Mouse (Mus musculus) stomach, embryonic 14.5 days (tissue): ENCODE results near the gene Kifc5b. TPM values are rescaled to one million over a fixed set of nuclear protein-coding genes. Genes with fewer than 3 reads are reported as not detected.

ENCODE experiments used
- ATAC-seq: fragments of 200-750 bp; cut with Nextera tagmentation; 2 replicates; pipeline ENCODE4 v1.8.0; 2017; ENCODE audit warnings: low read depth, moderate TSS enrichment; ENCODE audit not compliant: insufficient number of reproducible peaks, insufficient read depth, low FRiP score
- H3K27ac ChIP-seq: fragments of 300-500 bp; sonication (generic); 2 replicates; pipeline ENCODE4 v1.5.1; 2014; ENCODE audit warnings: mild to moderate bottlenecking, low read length, moderate library complexity, mixed read lengths
- H3K27me3 ChIP-seq: fragments of 300-500 bp; sonication (generic); 2 replicates; pipeline ENCODE4 v1.6.1; 2014; ENCODE audit warnings: low read length, control low read depth, mixed read lengths; ENCODE audit not compliant: control insufficient read depth, insufficient read depth
- H3K36me3 ChIP-seq: fragments of 300-500 bp; sonication (generic); 2 replicates; pipeline ENCODE4 v1.6.1; 2014; ENCODE audit warnings: mild to moderate bottlenecking, control low read depth, low read length, moderate library complexity, mixed read lengths; ENCODE audit not compliant: control insufficient read depth, insufficient read depth
- H3K4me1 ChIP-seq: fragments of 300-500 bp; sonication (generic); 2 replicates; pipeline ENCODE4 v1.6.1; 2014; ENCODE audit warnings: low read length, control low read depth, mixed read lengths; ENCODE audit not compliant: control insufficient read depth, insufficient read depth
- H3K4me2 ChIP-seq: fragments of 300-500 bp; sonication (generic); replicated peaks from 2 replicates; pipeline ENCODE4 v1.6.1; 2014; ENCODE audit warnings: low read depth, low read length, control low read depth
- H3K4me3 ChIP-seq: fragments of 300-500 bp; sonication (generic); 2 replicates; pipeline ENCODE4 v1.5.1; 2014; ENCODE audit warnings: low read depth, low read length, control low read depth
- H3K9ac ChIP-seq: fragments of 300-500 bp; sonication (generic); replicated peaks from 2 replicates; pipeline ENCODE4 v1.6.1; 2014; ENCODE audit warnings: low read depth, mild to moderate bottlenecking, control low read depth, low read length, moderate library complexity, mixed read lengths
- H3K9me3 ChIP-seq: fragments of 300-500 bp; sonication (generic); 2 replicates; pipeline ENCODE4 v1.6.1; 2016; ENCODE audit warnings: low read depth, low read length, control low read depth; ENCODE audit not compliant: control insufficient read depth
- WGBS: fragments of 180-500 bp; shearing (Covaris S2); extraction: QIAGEN DNeasy Blood & Tissue Kit; methylation state at CpG from one replicate; pipeline ENCODE4 v1.1.7; 2014; 5-methylcytosine and 5-hydroxymethylcytosine counted together
- polyA plus RNA-seq: library from polyadenylated mRNA; unstranded; fragments of >200 nt; fragmentation: Nextera tagmentation; extraction: Ambion mirVana; gene quantifications from 2 replicates; pipeline ENCODE4 v1.2.1, GENCODE M21; 2014

Gene Kifc5b
- polyA plus RNA-seq, 1 experiment from 2014 or later, result 8.2 TPM

DNA sequence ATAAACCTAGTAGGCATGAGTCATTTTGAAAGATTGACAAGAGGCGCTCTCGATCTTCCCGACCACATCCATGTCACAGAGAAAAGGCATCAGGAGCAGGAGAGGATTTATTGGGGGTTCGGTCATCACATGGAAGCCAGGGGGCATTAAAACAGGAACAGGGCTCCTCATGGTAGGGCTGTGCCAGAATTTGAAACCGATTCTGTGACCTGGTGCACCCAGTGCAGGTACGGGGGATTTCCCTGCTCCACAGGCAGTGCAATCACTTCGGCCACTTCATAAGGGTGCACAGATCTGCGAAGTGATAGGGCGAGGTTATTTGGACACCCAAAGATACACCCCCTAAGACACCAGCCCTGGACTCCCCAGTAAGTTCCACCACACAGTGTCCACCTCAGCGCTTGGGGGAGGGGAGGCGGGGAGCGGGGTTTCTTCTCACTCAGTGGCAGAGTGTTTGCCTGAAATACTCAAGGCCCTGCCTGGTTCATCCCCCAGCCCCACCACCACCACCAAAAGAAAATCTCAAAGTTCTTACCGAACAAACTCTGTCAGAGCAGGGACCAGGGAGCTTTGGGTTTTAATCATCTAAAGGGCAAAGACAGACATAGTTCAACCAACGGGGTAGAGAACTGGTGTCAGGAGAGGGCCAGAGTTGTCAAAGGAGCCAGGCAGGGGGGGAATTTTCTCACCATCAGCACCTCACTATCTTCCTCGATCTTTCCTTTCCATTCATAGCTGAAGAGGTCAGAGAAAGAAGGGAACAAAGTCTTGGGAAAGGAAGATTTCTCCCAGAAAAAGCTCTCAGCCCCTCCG, 21.2 kb downstream of the Kifc5b start:
- no peaks in the 10 kb centered on the region for H3K27me3 ChIP-seq
- peaks cover 17% of the 10 kb centered on the region for H3K36me3 ChIP-seq
- H3K4me1 ChIP-seq, result peaks cover 35% of the 10 kb centered on the region
- WGBS, result 47% methylated on average over 16 of the region's 16 CpGs
- no peak for ATAC-seq
- H3K9me3 ChIP-seq, result no peaks in the 10 kb centered on the region
- peak overlapping the region; percentile 63 for H3K9ac ChIP-seq
- peak overlapping the region; percentile 66 for H3K4me3 ChIP-seq
- peak overlapping the region; percentile 98 for H3K4me2 ChIP-seq
- peak overlapping the region; percentile 84 for H3K27ac ChIP-seq

DNA sequence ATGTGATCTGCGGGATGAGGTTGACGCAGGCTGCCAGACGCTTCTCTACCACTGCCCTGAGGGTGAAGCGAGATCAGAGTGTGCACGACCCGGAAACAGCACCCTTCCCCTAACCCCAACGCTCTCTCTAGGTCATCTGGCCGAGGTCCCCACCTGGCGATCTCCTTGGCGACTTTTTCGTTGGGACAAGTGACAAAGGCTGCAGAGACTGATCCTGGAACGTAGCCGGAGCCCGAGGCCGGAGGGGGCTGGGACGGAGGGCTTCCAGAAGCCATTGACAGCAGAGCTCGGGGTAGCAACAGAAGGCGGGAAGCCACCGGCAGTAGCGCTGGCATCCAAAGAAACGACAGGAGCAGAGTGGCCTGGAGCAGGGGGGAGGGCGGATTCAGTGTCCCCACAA, 21.8 kb downstream of the Kifc5b start:
- Histone ChIP-seq H3K4me2 (peak overlapping the region; percentile 98), H3K27ac (peak overlapping the region; percentile 84), H3K27me3 (no peaks in the 10 kb centered on the region), H3K9me3 (no peaks in the 10 kb centered on the region), H3K4me1 (peaks cover 31% of the 10 kb centered on the region), H3K4me3 (peak overlapping the region; percentile 66), H3K9ac (peak overlapping the region; percentile 63), H3K36me3 (peaks cover 17% of the 10 kb centered on the region)
- under 1% methylated on average over 22 of the region's 22 CpGs for WGBS
- no peak for ATAC-seq

DNA sequence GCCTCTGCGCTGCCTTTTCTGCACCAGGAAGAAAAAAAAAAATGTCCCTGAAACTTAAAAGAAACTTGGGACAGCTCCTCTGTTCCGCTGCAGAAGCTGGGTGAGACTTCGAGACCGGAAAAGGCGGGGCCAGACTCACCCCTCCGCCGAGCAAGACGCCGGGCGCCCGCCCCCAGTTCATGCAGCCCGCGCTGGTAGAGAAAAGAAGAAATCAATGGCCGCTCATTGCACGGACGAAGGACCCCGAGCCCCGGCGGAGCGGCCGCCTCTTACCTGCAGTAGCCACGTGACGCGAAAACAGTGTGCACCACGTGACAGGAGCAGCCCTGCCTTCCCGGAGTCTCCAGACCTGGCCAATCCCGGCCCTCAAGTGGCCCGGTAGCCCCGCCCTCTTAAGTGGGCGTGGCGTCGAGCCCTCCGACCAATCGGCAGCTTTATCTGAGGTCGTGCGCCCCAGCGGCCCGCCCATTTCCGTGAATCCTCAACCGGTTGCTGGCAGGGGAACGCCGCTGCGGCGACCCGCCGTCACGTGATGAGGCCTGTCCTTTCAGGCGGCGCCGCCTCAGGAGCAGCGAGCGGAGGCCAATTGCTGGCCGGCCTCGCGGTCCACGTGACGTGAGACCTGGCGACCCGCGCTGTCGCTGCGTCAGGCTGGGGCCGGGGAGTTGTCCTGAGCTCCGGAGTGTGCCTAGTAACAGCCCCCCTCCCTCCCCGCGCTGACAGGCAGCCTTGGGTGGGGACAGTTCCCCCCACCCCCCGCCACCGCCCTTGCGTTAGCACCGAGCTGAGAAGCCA, 22.5 kb downstream of the Kifc5b start, which contains the start of gene Cuta:
Cuta (minus strand) TSS at position 392 of the 795 bp plus-strand sequence.
- peaks cover 15% of the 10 kb centered on the region for H3K36me3 ChIP-seq
- peak; percentile 94 for ATAC-seq
- H3K27me3 ChIP-seq, result no peaks in the 10 kb centered on the region
- peak within 1 kb of the TSS; percentile 96 for H3K27ac ChIP-seq
- peak within 1 kb of the TSS; percentile 66 for H3K4me3 ChIP-seq
- under 1% methylated on average over 70 of the region's 70 CpGs for WGBS
- H3K4me2 ChIP-seq, result peak within 1 kb of the TSS; percentile 98
- peaks cover 26% of the 10 kb centered on the region for H3K4me1 ChIP-seq
- H3K9me3 ChIP-seq, result no peaks in the 10 kb centered on the region
- peak within 1 kb of the TSS; percentile 63 for H3K9ac ChIP-seq

DNA sequence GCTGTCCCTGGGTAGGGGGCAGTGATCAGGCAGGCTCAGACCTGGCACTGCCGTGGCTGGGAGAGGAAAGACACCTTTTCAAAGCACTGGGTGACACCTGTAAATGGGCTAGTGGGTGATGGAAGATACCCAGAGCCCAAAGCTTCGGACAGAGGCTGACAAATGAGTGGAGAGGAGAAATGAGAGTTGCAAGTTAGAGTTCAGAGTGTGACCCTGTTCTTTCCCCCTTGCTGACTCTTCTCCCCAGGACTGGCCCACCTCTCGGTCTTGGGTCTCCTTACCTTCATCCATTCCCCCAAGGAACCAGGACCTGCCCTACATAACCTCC, 23.0 kb downstream of the Kifc5b start:
- H3K27ac ChIP-seq, result peak overlapping the region; percentile 96
- H3K4me3 ChIP-seq, result peak overlapping the region; percentile 66
- peak overlapping the region; percentile 74 for H3K4me2 ChIP-seq
- peak overlapping the region; percentile 32; the same call in 1 of the 2 replicates for H3K9ac ChIP-seq
- H3K4me1 ChIP-seq, result peaks cover 26% of the 10 kb centered on the region
- H3K9me3 ChIP-seq, result no peaks in the 10 kb centered on the region
- no peak for ATAC-seq
- no peaks in the 10 kb centered on the region for H3K27me3 ChIP-seq
- H3K36me3 ChIP-seq, result peaks cover 14% of the 10 kb centered on the region
- 2% methylated on average over 3 of the region's 3 CpGs for WGBS

DNA sequence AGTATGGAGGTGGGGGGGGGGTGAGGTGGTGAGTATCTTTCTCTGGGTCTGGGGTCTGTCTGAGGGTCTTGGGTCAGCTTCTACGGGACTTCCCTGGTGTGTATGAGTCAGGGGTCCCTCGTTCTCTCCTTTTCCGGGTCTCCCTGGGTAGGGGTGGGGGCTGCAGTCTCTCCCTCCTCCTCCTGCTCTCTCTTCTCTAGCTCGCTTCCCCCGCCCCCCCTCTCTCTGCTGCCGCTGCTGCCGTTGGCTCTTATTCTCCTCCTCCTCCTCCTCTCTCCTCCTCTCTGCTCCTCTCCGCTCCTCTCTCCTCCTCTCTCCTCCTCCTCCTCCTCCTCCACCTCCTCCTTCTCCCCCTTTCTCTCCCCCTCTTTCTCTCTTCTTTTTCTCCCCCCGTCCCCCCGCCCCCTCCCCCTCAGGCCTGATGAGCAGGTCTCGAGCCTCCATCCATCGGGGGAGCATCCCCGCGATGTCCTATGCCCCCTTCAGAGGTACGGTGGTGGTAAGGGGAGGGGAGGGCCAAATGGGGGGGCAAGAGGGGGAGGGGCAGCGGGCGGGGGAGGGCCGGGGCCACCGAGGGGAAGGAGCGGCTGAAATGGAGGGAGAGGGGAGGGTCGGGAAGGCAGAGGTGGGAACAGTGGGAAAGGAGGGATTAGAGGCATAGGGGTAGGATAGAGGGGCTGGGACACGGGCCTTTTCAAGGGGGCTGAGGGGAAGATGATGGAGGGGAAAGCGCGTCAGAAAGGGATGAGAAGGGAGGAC, 24.3 kb downstream of the Kifc5b start, which contains the start of gene Syngap1:
Syngap1 (plus strand) TSS at position 223 of the 759 bp plus-strand sequence.
- H3K27ac ChIP-seq, result peak within 1 kb of the TSS; percentile 96
- H3K9ac ChIP-seq, result peak within 1 kb of the TSS; percentile 32; the same call in 1 of the 2 replicates
- 2% methylated on average over 21 of the region's 24 CpGs for WGBS
- peaks cover 7% of the 10 kb centered on the region; the same call in 1 of the 2 replicates for H3K36me3 ChIP-seq
- no peaks in the 10 kb centered on the region for H3K9me3 ChIP-seq
- H3K4me3 ChIP-seq, result peak within 1 kb of the TSS; percentile 66
- H3K4me2 ChIP-seq, result peak within 1 kb of the TSS; percentile 74
- ATAC-seq, result no peak
- H3K4me1 ChIP-seq, result peaks cover 35% of the 10 kb centered on the region
- no peaks in the 10 kb centered on the region for H3K27me3 ChIP-seq

DNA sequence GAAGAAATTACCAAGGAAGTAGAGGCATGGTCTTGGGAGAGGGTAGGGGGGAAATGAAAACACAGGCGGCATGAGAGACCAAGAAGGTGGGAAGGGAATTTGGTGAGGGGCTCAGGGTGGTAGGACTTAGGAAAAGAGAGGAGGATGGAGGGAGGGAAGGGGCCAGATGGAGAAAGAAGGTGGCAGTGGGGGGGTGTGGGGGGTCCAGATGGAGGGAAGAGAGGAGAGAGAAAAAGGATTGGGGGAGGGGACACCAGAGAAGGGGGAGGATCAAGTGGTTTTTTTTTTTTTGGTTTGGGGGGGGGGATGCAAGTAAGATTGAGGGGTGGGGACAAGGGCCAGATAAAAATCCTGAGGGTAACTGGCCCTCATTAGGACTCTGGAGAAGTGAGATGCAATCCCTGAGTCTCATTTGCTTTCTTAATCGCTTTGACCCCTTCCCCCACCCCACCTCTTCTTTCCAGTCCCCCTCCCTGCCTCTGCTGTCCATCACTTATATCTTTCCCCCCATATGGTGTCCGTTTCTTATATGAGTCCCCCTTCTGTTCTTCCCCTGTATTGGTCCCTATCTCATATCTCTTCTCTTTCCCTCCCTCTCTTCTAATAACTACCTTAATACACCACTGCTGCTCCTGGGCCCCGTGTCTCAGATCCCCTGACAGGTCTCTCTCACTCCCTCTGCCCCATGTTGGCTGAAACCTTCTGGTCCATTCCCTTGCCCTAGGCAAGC, 25.1 kb downstream of the Kifc5b start:
- Histone ChIP-seq H3K27me3 (no peaks in the 10 kb centered on the region), H3K9ac (peak overlapping the region; percentile 31; the same call in 1 of the 2 replicates), H3K4me2 (peak overlapping the region; percentile 51), H3K4me3 (peak overlapping the region; percentile 39), H3K4me1 (peaks cover 40% of the 10 kb centered on the region), H3K27ac (peak overlapping the region; percentile 72; the same call in 1 of the 2 replicates), H3K9me3 (no peaks in the 10 kb centered on the region), H3K36me3 (peaks cover 4% of the 10 kb centered on the region; the same call in 1 of the 2 replicates)
- ATAC-seq, result no peak
- 18% methylated on average over 4 of the region's 4 CpGs for WGBS

DNA sequence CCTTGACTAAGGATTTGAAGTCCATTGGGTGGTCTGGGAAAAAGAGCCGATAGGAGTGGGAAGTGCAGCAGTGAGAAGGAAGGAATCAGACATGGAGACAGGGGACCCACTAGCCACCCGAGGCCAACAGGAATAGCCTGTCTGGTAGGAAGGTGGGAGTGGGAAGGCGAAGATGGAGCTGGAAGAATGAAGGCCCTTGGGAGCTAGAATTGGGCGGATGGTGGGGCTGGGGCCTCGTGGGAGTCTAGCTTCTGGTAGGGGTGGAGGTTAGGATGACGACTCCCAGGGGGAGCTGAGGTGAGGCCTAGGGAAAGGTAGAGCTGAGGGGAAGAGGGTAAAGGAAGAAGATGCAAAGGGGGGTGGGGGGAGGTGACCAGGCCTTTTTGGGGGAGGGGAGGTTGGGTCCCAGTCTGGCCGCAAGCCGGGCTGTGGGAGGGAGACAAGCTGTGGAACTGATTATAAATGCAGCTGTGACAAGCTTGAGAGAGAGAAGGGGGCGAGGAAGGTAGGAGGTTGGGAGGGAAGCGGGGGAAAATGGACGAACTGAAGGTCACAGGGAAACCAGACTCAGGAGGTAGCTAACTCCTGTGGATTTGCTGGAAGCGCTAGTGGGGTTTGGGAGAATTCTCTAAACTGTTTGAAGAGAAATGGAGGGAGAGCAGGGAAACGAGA, 29.1 kb downstream of the Kifc5b start:
- no peak for ATAC-seq
- H3K4me1 ChIP-seq, result peaks cover 42% of the 10 kb centered on the region
- WGBS, result 27% methylated on average over 13 of the region's 13 CpGs

More for the DNA sequence above, 29.1 kb downstream of the Kifc5b start:
- Histone ChIP-seq H3K27me3 (no peaks in the 10 kb centered on the region), H3K9ac (peak overlapping the region; percentile 53), H3K4me3 (peak overlapping the region; percentile 35), H3K9me3 (no peaks in the 10 kb centered on the region), H3K4me2 (peak overlapping the region; percentile 82), H3K27ac (peak overlapping the region; percentile 72), H3K36me3 (no peaks in the 10 kb centered on the region)
